Mouse (Mus musculus): ENCODE results near the gene Pde4dip. TPM values are rescaled to one million over a fixed set of nuclear protein-coding genes. Genes with fewer than 3 reads are reported as not detected.

The Pde4dip gene
- polyA plus RNA-seq, 1 experiment from 2014 or later, result 82.1 TPM

- Histone ChIP-seq H3K4me2 (ENCODE audit: low read length) (no peak overlapping the region), H3K27ac (ENCODE audit: low read length) (no peak overlapping the region), H3K9ac (replicated peaks; ENCODE audit: low read depth, low read length) (no peak overlapping the region), H3K4me1 (replicated peaks; ENCODE audit: control insufficient read depth, insufficient read depth, low read length) (no peaks in the 10 kb centered on the region), H3K4me3 (replicated peaks; ENCODE audit: low read length) (no peak overlapping the region), H3K27me3 (replicated peaks; ENCODE audit: control insufficient read depth, insufficient read depth, low read length) (no peaks in the 10 kb centered on the region), H3K9me3 (ENCODE audit: control insufficient read depth, low read length) (no peaks in the 10 kb centered on the region), H3K36me3 (ENCODE audit: control insufficient read depth, insufficient read depth) (peaks cover 51% of the 10 kb centered on the region)
- no peak for ATAC-seq
- 93% methylated on average over 20 of the region's 20 CpGs for WGBS
These were observed 132.0 kb downstream of the Pde4dip start for GRCm38 (mm10) chr3:97756283-97757074.

GRCm38 (mm10) chr3:97755411-97755810 is 133.1 kb downstream of the Pde4dip start:
- Histone ChIP-seq H3K4me3 (replicated peaks; ENCODE audit: low read length) (no peak overlapping the region), H3K27me3 (replicated peaks; ENCODE audit: control insufficient read depth, insufficient read depth, low read length) (no peaks in the 10 kb centered on the region), H3K36me3 (ENCODE audit: control insufficient read depth, insufficient read depth) (peaks cover 58% of the 10 kb centered on the region), H3K27ac (ENCODE audit: low read length) (no peak overlapping the region), H3K9me3 (ENCODE audit: control insufficient read depth, low read length) (no peaks in the 10 kb centered on the region), H3K4me1 (replicated peaks; ENCODE audit: control insufficient read depth, insufficient read depth, low read length) (no peaks in the 10 kb centered on the region), H3K4me2 (ENCODE audit: low read length) (no peak overlapping the region), H3K9ac (replicated peaks; ENCODE audit: low read depth, low read length) (no peak overlapping the region)
- 95% methylated on average over 14 of the region's 14 CpGs for WGBS
- ATAC-seq, result no peak

- no peak for ATAC-seq
- H3K4me1 ChIP-seq (replicated peaks; ENCODE audit: control insufficient read depth, insufficient read depth, low read length), result no peaks in the 10 kb centered on the region
- peaks cover 76% of the 10 kb centered on the region for H3K36me3 ChIP-seq (ENCODE audit: control insufficient read depth, insufficient read depth)
- no peak overlapping the region for H3K9ac ChIP-seq (replicated peaks; ENCODE audit: low read depth, low read length)
- no peak overlapping the region for H3K27ac ChIP-seq (ENCODE audit: low read length)
- WGBS, result 67% methylated on average over 3 of the region's 3 CpGs
- no peaks in the 10 kb centered on the region for H3K27me3 ChIP-seq (replicated peaks; ENCODE audit: control insufficient read depth, insufficient read depth, low read length)
- H3K4me2 ChIP-seq (ENCODE audit: low read length), result no peak overlapping the region
- no peak overlapping the region for H3K4me3 ChIP-seq (replicated peaks; ENCODE audit: low read length)
- H3K9me3 ChIP-seq (ENCODE audit: control insufficient read depth, low read length), result no peaks in the 10 kb centered on the region
These were observed 135.6 kb downstream of the Pde4dip start for GRCm38 (mm10) chr3:97752901-97753300.

- Histone ChIP-seq H3K4me1 (replicated peaks; ENCODE audit: control insufficient read depth, insufficient read depth, low read length) (no peaks in the 10 kb centered on the region), H3K4me2 (ENCODE audit: low read length) (no peak overlapping the region), H3K9ac (replicated peaks; ENCODE audit: low read depth, low read length) (no peak overlapping the region), H3K27ac (ENCODE audit: low read length) (no peak overlapping the region), H3K4me3 (replicated peaks; ENCODE audit: low read length) (no peak overlapping the region), H3K27me3 (replicated peaks; ENCODE audit: control insufficient read depth, insufficient read depth, low read length) (no peaks in the 10 kb centered on the region), H3K36me3 (ENCODE audit: control insufficient read depth, insufficient read depth) (peaks cover 73% of the 10 kb centered on the region), H3K9me3 (ENCODE audit: control insufficient read depth, low read length) (no peaks in the 10 kb centered on the region)
- WGBS, result 96% methylated on average over 21 of the region's 21 CpGs
- no peak for ATAC-seq
These were observed 136.9 kb downstream of the Pde4dip start for GRCm38 (mm10) chr3:97751566-97751965.

- no peaks in the 10 kb centered on the region for H3K4me1 ChIP-seq (replicated peaks; ENCODE audit: control insufficient read depth, insufficient read depth, low read length)
- peaks cover 70% of the 10 kb centered on the region for H3K36me3 ChIP-seq (ENCODE audit: control insufficient read depth, insufficient read depth)
- H3K27me3 ChIP-seq (replicated peaks; ENCODE audit: control insufficient read depth, insufficient read depth, low read length), result no peaks in the 10 kb centered on the region
- no peak for ATAC-seq
- H3K9me3 ChIP-seq (ENCODE audit: control insufficient read depth, low read length), result no peaks in the 10 kb centered on the region
- no peak overlapping the region for H3K9ac ChIP-seq (replicated peaks; ENCODE audit: low read depth, low read length)
- WGBS, result 94% methylated on average over 10 of the region's 10 CpGs
- no peak overlapping the region for H3K4me3 ChIP-seq (replicated peaks; ENCODE audit: low read length)
- no peak overlapping the region for H3K4me2 ChIP-seq (ENCODE audit: low read length)
- no peak overlapping the region for H3K27ac ChIP-seq (ENCODE audit: low read length)
These were observed 139.7 kb downstream of the Pde4dip start for GRCm38 (mm10) chr3:97748789-97749188.

GRCm38 (mm10) chr3:97742841-97743240 is 145.7 kb downstream of the Pde4dip start:
- no peaks in the 10 kb centered on the region for H3K4me1 ChIP-seq (replicated peaks; ENCODE audit: control insufficient read depth, insufficient read depth, low read length)
- H3K4me2 ChIP-seq (ENCODE audit: low read length), result no peak overlapping the region
- H3K36me3 ChIP-seq (ENCODE audit: control insufficient read depth, insufficient read depth), result peaks cover 68% of the 10 kb centered on the region
- no peak for ATAC-seq
- H3K9me3 ChIP-seq (ENCODE audit: control insufficient read depth, low read length), result no peaks in the 10 kb centered on the region
- no peak overlapping the region for H3K9ac ChIP-seq (replicated peaks; ENCODE audit: low read depth, low read length)
- H3K27ac ChIP-seq (ENCODE audit: low read length), result no peak overlapping the region
- H3K4me3 ChIP-seq (replicated peaks; ENCODE audit: low read length), result no peak overlapping the region
- 95% methylated on average over 8 of the region's 8 CpGs for WGBS
- H3K27me3 ChIP-seq (replicated peaks; ENCODE audit: control insufficient read depth, insufficient read depth, low read length), result no peaks in the 10 kb centered on the region

- no peak overlapping the region for H3K4me3 ChIP-seq (replicated peaks; ENCODE audit: low read length)
- no peaks in the 10 kb centered on the region for H3K27me3 ChIP-seq (replicated peaks; ENCODE audit: control insufficient read depth, insufficient read depth, low read length)
- 86% methylated on average over 5 of the region's 5 CpGs for WGBS
- no peak overlapping the region for H3K9ac ChIP-seq (replicated peaks; ENCODE audit: low read depth, low read length)
- no peak overlapping the region for H3K27ac ChIP-seq (ENCODE audit: low read length)
- no peaks in the 10 kb centered on the region for H3K4me1 ChIP-seq (replicated peaks; ENCODE audit: control insufficient read depth, insufficient read depth, low read length)
- peaks cover 18% of the 10 kb centered on the region for H3K36me3 ChIP-seq (ENCODE audit: control insufficient read depth, insufficient read depth)
- no peak for ATAC-seq
- H3K4me2 ChIP-seq (ENCODE audit: low read length), result no peak overlapping the region
- H3K9me3 ChIP-seq (ENCODE audit: control insufficient read depth, low read length), result no peaks in the 10 kb centered on the region
These were observed 152.9 kb downstream of the Pde4dip start for GRCm38 (mm10) chr3:97735575-97735974.

GRCm38 (mm10) chr3:97734259-97734658 is 154.2 kb downstream of the Pde4dip start:
- 74% methylated on average over 4 of the region's 4 CpGs for WGBS
- no peak overlapping the region for H3K4me2 ChIP-seq (ENCODE audit: low read length)
- H3K4me1 ChIP-seq (replicated peaks; ENCODE audit: control insufficient read depth, insufficient read depth, low read length), result no peaks in the 10 kb centered on the region
- no peak overlapping the region for H3K27ac ChIP-seq (ENCODE audit: low read length)
- H3K36me3 ChIP-seq (ENCODE audit: control insufficient read depth, insufficient read depth), result peaks cover 5% of the 10 kb centered on the region
- H3K27me3 ChIP-seq (replicated peaks; ENCODE audit: control insufficient read depth, insufficient read depth, low read length), result no peaks in the 10 kb centered on the region
- no peak for ATAC-seq
- H3K9ac ChIP-seq (replicated peaks; ENCODE audit: low read depth, low read length), result no peak overlapping the region
- H3K9me3 ChIP-seq (ENCODE audit: control insufficient read depth, low read length), result no peaks in the 10 kb centered on the region
- no peak overlapping the region for H3K4me3 ChIP-seq (replicated peaks; ENCODE audit: low read length)

- Histone ChIP-seq H3K27ac (ENCODE audit: low read length) (no peak overlapping the region), H3K36me3 (ENCODE audit: control insufficient read depth, insufficient read depth) (peaks cover 5% of the 10 kb centered on the region; the same call in 1 of the 2 replicates), H3K4me3 (replicated peaks; ENCODE audit: low read length) (no peak overlapping the region), H3K27me3 (replicated peaks; ENCODE audit: control insufficient read depth, insufficient read depth, low read length) (no peaks in the 10 kb centered on the region), H3K4me1 (replicated peaks; ENCODE audit: control insufficient read depth, insufficient read depth, low read length) (no peaks in the 10 kb centered on the region), H3K4me2 (ENCODE audit: low read length) (no peak overlapping the region), H3K9ac (replicated peaks; ENCODE audit: low read depth, low read length) (no peak overlapping the region), H3K9me3 (ENCODE audit: control insufficient read depth, low read length) (no peaks in the 10 kb centered on the region)
- 93% methylated on average over 6 of the region's 6 CpGs for WGBS
- no peak for ATAC-seq
These were observed 155.9 kb downstream of the Pde4dip start for GRCm38 (mm10) chr3:97732622-97733021.

Data from forebrain, embryonic 16.5 days (tissue).